Mouse (Mus musculus) ES-Bruce4 (cell line): ENCODE measurements around the gene Tmc2.

ENCODE experiments used
- CTCF ChIP-seq: IDR thresholded peaks from one replicate; pipeline ENCODE4 v1.8.1; 2011; ENCODE audit warnings: low read depth, low read length
- POLR2A ChIP-seq: IDR thresholded peaks from one replicate; pipeline ENCODE4 v1.8.1; 2011; ENCODE audit warnings: low read length; ENCODE audit not compliant: insufficient read depth

DNA sequence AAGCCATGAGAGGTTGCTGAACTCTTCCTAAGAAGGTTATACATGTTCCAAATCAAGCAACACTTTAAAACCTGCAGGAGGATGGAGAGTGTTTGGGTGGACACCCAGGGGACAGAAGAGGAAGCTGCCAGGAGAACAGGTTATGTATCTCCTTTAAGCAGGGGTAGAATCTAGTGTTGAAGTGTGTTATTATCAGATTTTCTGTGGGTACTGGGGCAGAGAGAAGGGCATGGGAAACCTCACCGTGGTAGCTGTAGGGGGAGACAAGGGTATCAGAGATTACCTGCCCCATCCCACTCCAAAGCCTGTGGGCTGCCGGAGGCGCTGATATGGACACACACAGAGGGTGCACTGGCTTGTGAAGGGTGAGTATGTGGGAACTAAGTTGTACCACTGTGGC, 98.0 kb downstream of the Tmc2 start:
- TF ChIP-seq CTCF (no peak), POLR2A (no peak)
